Mouse (Mus musculus): ENCODE measurements around the gene Atp6ap1l. TPM values are rescaled to one million over a fixed set of nuclear protein-coding genes. Genes with fewer than 3 reads are reported as not detected.
"Not testable (repeated sequence)": the region's sequence is repeated elsewhere in the genome, so short reads cannot be mapped to it uniquely, and the experiment has no call there.

The Atp6ap1l gene
- total RNA-seq (2021) (not detected), polyA plus RNA-seq (2012; rRNA removed) (not detected in 2 replicates)
- long read RNA-seq = 0 reads

DNA sequence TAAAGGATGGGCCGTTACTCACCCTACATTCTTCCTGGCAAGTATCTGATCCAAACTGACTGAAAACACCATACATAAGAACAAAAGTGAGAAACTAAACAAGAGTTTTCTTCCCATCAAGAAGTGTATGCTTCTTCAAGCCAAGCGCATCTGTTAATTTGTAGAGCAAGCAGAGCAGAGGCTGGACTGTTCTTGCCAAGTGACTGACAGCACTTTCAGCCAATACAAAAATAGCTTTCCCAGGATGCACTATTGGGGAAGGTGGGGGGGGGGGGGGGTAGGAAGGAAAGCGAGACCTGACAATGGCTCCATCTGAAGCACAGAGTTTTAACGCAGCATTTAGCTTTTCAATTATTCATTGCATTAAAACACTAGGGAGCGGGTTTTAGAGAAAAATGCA, at the start of gene Atp6ap1l:
Gene Atp6ap1l, minus strand, starts transcription at position 180 of the 400 bp plus-strand sequence.
- no peak for DNase-seq

DNA sequence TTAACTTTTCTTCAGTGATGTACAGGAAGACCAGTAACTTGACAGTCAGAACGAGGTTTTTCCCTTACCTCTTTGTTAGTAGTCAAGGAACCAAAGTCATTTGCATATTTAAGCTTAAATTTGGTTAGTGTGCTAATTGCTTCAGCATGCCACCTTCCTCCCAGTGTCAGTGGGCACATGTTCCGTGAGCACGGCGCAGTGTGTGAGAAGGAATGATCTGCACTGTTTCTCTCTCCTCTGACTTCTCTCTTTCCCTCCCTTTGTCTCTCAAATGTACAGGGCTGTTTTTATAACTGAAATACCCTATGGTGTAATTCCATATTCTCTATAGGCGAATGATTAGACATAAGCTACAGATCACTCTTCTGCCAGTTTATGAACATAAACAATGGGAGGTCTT, 34.4 kb upstream of the Atp6ap1l start:
- no peak for DNase-seq

DNA sequence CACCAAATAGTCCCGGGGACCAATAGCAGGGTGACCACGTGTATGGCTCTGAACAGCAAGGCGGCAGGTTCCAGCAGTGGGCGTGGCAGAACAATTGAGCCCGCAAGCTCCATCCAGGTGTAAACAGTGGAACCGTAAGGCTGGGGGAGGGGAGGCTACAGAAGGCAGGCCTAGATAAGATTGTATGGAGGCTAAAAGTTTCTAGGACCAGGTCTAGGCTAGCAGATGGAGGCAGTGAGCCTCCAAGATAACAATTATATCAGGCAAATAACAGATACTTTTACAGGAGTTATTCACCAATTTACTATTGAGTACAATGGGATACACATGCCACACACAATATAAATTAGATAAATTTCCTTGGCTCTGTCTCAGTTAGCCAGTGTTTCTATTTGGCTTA, 34.0 kb upstream of the Atp6ap1l start:
- no peak for DNase-seq

DNA sequence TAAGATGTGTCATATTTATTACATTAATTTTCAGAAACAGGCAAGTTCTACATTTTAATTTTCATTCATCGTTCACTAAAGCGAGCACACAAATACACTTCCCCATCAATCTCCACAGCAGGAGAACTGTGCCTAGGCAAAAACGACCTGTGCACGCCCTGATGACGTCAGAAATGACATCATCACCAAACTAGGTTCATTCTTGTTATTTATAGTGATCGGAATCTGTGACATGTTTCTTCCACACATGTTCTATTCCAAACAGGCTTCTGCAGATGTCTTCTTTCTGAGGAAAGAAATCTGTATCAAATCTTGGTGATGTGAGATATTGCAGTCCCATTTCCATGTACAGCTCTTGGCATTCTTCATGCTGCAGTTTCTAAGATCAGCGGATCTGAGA, 30.7 kb upstream of the Atp6ap1l start:
- DNase-seq = no peak

DNA sequence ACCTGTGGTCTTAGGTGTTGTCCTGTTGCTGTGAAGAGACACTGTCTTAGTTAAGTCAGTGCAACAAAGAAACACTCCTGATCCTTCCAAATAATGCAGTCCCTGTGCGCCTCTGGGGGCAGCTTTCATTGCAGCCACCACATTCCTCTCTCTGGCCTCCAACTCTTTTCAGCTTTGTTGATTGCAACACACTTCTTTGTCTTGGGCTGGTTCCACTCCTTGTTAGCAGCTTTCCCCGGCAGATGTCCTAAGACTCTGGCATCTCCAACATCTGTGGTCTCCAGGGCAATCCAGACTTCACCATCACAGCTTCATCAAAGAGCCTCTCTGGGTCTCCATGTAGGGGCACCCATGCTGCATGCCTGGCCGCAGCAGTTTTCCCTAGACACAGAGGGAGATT, 28.1 kb upstream of the Atp6ap1l start:
- DNase-seq = peak; percentile 14

DNA sequence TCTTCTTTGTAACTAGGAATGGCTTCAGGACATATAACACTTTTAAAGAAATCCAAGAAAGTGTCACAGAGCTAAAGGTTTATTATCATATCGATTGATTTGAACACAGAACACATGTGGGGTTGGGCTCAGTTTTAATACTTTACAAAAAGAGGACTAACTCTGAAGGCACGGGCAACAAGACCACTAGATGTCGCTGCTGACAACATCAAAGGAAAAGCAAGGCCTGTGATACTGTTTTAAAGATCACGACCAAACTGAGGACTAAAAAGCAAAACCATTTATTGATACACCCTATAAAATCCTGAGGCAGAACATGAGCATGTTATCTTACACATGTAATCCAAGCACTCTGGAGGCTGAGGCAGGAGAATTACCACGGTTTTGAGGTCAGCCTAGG, 24.7 kb upstream of the Atp6ap1l start:
- DNase-seq = peak; percentile 45

DNA sequence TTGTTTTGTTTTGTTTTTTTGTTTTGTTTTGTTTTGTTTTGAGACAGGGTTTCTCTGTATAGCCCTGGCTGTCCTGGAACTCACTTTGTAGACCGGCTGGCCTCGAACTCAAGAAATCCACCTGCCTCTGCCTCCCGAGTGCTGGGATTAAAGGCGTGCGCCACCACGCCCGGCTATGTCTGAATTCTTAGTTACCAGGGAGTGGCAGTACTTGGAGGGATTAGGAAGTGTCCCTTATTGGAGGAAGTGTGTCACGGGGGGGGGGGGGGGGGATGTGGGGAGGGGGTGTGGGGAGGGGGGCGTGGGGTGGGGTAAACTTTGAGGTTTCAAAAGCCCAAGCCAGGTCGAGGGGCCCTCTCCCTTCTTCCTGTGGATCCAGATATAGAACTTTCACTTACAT, 23.1 kb upstream of the Atp6ap1l start:
- not testable (repeated sequence) for DNase-seq

DNA sequence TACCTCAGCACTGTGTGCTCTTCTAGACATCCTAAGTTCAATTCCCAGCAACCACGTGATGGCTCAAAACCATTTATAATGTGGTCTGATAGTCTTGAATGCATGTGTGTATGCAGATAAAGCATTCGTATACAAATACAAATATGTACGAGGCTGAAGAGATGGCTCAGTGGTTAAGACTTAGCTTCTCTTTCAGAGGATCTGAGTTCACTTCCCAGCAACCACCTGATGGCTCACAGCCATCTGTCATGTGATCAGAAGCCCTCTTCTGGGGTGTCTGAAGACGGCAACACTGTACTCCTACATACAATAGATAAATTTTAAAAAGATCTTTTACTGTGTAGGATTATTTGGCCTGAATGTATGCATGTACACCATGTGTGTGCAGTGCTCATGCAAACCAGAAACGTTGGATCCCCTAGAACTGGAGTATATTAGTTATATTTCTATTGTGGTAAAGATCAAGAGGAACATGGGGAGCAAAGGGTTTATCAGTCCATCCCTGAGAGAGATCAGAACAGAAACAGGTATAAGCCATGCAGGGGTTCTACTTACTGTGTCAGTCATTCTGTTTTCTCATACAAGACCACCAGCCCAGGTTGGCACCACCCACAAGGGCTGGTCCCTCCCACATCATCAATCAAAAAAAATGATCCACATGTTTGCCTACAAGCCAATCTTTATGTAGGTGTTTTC, 21.9 kb upstream of the Atp6ap1l start:
- DNase-seq = no peak

DNA sequence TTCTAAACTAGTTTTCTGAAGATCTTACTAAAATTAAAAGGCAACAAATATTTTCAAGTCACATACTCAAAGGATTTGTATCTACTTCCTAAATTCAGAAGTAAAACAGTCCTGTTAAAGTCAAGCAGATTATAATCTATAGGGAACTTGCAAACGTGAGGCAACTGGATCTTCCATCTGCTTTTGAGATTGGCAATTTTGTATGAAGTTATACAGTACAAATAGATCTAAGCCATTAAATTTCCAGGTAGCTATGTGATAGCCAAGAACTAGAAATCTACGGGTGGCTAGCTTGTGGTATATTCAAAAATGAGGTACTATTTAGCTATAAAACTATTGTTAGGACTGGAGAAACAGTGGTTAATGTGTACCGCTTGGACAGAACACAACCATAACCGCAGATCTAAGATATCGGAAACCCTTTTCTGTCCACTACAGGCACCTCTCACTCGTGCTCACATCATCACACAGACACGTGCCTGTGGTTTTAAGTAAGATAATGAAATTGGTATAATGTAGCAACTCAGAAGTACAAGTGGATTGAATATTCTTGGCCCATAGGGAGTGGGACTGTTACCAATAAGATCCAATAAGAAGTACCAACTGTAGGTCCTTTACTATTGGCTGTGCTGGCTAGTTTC, 21.1 kb upstream of the Atp6ap1l start:
- no peak for DNase-seq

DNA sequence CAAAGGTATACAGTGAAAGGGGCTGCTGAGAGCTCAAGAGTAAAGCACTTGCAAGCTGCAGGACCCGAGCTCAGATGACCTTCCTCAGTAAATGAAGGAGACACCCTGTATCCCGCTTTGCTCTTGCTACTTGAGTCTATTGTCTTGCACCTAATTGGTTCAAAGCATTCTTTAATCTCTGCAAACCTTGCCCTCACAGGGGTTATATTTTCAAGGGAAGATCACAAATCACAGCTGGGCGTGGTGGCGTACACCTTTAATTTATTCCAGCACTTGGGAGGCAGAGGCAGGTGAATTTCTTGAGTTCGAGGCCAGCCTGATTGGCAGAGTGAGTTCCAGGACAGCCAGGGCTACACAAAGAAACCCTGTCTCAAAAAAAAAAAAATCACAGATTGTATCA, 20.0 kb upstream of the Atp6ap1l start:
- no peak for DNase-seq

DNA sequence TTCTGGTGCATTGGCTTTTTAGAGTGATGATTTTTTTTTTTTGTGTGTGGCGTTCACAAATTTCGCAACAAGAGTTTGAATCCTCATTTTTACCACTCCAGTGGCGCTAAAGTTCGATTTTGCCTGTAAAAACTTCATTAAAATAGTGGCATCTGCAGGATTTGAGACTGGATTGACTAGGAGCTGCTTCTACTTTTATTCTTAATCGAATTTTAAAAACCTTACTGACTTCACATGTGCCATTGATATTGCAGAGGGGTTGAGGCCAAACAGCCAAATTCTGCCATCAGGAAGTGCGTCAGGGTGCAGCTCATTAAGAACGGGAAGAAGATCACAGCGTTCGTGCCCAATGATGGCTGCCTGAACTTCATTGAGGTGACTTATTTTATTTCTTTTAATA, 18.9 kb upstream of the Atp6ap1l start:
- no peak for DNase-seq

DNA sequence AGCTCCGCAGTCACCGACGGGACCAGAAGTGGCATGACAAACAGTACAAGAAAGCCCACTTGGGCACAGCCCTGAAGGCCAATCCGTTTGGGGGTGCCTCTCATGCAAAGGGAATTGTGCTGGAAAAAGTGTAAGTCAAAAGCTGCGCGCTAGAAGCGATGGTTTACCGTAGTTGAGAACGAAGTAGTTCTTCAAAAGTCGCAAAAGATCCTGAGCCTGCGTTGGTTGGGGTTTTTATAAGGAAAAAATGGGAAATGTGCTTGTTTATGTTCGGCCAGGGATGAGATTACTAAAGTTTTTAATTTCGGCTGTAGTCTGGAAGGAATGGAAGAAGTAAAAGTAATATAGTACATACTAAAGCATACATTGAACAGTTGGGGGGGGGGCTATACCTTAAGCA, 18.5 kb upstream of the Atp6ap1l start:
- DNase-seq = not testable (repeated sequence)

DNA sequence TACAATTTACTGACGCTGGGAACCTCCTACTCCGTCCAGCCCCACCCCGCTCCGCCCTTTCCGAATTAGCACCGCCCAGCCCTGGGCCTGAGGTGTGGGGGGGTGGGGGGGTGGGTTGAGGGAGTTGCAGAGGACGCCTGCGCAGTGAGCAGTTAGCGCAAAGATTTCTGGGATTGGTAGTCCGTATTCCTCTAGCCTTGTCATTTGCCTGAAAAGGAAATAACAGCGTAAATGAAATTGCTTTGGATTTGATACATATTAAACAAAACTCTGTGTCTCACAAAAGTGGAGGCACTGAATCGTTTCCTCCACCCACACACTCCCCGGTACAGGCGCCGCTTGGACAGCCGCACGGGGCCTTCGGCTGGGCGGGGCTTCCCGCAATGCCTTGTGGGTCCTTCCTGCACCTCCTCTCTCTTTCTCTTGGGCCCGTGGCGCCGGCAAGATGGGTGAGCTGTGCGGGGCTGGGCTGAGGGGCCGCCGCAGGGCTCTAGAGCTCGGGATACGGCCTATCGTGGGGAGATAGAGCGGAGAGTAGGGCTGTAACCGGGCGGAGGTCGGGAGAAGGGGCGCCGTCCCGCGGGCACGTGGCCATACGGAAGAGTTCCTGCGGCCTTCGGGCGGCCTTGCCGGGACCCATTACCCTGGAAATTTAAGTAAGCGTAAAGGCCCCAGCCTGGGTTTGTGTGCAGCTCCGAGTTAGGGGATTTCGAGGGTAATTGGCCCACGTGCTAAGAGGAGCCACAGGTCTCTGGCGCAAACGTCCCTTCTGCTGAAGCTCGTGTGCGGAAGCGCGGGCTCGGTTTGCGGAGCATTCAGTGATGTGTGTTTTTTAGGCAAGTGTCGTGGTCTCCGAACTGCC, 17.8 kb upstream of the Atp6ap1l start, which contains the start of gene Rps23:
Gene Rps23, plus strand, starts transcription at position 208 of the 862 bp plus-strand sequence.
- peak; percentile 90 for DNase-seq

DNA sequence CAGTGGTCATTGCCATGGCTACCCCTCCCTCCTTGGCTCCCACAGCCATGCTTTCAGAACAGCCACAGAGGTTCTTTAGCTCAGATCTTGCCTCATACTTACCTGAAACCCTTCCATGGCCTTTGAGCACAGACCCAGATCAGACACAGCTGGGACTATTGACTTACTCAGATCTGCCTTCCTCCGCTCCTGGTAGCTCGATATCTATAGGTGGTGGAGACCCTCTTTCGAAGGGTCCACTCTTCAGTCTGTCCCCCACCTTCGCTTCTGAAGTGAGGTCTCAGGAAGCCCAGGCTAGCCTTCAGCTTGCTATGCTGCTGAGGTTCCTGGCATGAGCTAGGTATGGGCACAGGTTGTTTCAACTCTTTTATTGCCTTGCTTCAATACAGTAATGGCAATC, 9.6 kb upstream of the Atp6ap1l start:
- DNase-seq = no peak

DNA sequence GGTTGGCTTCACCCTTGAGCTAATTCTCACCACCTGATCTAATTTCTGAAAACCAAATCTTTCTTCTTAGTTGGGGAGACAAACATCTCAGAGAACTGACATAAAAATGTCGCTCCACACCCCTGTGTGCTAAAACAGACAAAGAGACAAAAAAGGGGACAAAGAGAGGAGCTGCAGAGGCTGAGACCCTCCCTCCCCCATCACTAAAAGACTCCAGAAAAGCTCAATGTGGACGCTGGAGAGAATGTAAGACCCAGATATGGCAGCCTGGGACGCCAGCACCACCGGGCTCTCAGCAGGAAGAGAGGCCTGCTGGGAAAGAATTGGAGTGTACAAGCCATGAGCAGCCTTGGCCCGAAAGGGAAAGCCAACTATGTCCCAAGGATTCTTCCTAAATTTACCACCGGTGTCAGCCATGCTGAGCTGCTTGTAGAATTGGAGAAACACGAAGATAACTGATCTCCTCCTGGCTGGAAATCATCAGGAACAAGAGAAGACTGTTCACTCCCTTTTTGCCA, 8.6 kb upstream of the Atp6ap1l start:
- no peak for DNase-seq

DNA sequence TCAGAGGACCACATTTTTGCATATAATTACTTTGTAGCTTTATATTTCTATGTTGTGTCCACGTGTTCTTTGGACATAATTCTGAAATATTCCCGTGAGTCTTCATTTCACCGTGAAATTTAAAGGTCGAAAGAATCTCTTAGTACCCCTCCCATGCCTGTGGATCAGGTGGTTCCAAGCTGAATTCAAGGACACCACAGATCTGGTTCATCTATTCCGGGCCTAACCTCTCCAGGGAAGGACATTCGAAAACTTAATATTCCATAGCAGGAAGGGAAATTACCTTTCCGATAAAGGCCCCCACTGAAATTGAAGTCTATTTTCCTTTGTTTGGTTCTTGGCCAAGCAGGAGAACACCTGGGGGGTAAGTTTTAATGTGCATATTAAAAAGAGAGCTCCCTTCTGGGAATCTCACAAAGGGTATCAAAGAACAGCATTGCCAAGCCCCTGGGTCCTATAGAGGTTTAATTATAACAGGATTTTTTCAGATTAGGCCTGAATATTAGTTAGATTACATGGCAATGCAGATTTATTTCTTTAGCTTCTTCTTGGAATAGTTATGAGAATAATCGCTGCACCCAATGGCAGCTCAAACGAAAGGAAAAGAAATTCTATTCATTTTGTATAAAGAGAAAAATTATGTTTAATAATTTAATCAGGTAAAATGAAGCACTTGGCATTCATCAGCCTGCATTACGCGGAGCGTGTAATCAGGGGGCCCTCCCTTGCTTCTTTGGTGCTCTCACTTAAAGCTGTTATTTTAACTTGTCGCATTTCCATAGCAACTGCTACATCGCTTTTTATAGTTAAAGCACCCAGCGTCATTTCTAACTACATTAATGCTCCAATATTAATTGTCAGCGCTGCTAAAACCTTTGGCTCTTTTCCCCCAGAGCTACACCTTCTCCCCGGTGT, 7.9 kb upstream of the Atp6ap1l start:
- DNase-seq = no peak

DNA sequence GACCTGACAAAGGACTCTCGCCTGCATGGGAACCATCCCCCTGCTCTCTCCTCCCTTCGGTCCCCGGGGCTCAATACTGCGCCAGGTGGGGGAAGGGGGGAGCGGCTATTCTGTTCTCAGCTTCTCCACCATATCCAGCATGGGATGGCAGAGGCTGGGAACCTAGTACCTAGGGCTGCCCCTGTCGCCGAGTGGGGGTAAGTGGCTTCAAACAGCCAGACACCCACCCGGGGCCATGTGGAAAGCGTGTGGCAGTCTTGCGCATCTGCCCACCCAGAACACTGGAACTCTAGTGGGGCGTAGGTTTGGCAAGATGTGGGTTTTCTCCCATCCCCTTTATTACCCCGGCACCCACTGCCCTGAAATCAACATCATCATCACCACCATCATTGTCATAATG, 2.2 kb upstream of the Atp6ap1l start:
- no peak for DNase-seq

DNA sequence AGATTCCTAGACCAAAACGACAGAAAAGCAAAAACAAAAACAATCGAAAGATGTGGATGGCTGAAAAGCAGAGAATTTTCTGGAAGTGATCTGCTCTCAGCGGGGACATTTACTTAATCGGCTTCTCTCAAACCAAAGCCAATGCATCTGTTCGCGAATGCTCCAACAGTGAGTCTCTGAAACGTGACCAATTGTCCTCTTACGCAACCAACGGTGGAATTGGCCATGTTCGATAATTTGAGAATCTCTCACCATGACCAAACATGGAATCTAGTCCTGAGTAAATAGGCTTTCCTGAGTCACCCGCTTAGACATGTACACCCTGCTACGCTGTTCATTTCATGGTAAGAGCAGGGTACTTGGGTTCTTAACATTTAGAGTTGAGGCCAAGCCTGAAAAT, 8.3 kb downstream of the Atp6ap1l start:
- DNase-seq = no peak

DNA sequence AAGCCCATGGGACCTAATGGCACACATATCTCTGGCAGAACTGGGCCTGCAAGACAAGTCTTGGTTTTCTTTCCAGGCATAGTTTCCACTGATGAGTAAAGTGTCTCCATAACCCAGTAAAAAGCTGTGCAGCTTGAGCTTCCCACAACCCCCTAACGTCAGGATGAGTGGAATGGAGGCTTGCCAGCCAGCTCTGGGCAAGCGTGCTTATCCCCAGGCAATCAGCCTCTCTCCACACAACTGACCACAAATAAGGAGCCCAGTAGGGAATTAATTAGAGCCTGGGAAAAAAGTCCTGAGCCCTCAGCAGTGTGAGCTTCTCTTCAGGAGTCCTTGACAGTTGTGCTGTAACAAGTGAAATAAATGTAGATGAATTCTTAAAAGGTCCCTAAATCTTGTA, 9.1 kb downstream of the Atp6ap1l start:
- peak; percentile 9 for DNase-seq

DNA sequence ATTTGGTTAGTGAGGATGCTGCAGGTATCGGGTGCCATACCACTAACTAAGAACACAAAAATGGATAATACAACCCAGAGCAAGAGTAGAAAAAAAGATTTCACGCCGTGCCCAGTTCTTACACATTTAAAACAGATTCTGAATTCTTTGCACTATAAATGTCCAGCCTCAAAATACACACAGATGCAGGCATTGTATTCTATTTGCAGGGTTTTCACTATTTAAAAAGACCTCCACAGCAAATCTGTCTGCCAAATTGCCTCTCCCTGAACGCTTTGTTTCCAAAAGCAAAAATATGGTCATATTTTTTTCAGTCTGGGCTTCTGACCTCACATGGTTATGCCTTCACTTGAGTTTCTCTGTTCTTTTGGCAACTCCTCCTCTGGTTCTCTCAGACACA, 10.3 kb downstream of the Atp6ap1l start:
- DNase-seq = no peak

DNA sequence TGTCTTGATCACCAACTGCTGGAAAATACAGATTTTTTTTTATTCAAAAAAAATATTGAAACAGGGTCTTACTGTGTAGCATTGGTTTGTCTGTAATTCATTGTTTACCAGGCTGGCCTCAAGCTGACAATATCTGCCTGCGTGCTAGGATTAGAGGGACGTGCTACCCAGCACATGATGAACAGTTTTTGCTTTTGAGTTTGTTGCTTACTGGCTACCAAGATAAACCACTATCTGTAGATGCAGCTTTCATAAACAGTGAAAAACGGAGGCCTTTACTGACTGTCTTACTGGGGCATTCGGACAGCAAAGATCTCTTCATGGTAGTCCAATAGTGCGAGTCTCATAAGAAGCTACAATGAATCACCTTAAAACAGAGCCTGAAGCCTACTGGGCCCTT, 15.0 kb downstream of the Atp6ap1l start:
- no peak for DNase-seq

DNA sequence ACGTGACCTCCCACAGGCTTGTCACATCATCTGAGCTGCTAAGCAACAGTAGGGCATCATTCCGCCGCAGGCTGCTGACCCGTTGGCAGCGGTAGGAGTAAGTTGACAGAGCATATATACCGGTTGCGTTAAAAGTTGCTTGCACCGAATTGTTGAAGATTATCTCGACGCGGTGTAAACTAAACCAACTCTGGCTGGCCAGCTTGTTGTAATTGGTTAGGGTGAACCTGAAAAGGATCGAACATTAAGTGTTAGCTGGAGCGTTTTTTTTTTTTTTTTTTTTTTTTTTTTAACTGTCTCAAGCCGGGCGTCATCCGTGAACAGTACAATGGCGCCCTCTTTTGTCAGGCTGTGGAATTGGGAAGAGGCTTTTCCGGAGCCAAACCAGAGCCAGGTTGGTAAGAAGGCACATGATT, 18.6 kb downstream of the Atp6ap1l start:
- peak; percentile 71 for DNase-seq
